Mouse (Mus musculus) liver, embryonic 12.5 days (tissue): ENCODE data around the gene 1110051M20Rik. TPM values are rescaled to one million over a fixed set of nuclear protein-coding genes. Genes with fewer than 3 reads are reported as not detected.

ENCODE experiments used
- ATAC-seq: fragments of 200-750 bp; cut with Nextera tagmentation; 2 replicates; pipeline ENCODE4 v1.8.0; 2017; ENCODE audit warnings: moderate number of reproducible peaks, mild to moderate bottlenecking, moderate library complexity
- H3K27ac ChIP-seq: fragments of 300-500 bp; sonication (generic); 2 replicates; pipeline ENCODE4 v1.5.1; 2016; ENCODE audit warnings: mild to moderate bottlenecking
- H3K27me3 ChIP-seq: fragments of 300-500 bp; sonication (generic); replicated peaks from 2 replicates; pipeline ENCODE4 v1.6.1; 2016; ENCODE audit warnings: mild to moderate bottlenecking, moderate library complexity
- H3K36me3 ChIP-seq: fragments of 300-500 bp; sonication (generic); 2 replicates; pipeline ENCODE4 v1.6.1; 2016; ENCODE audit warnings: mild to moderate bottlenecking, moderate library complexity
- H3K4me1 ChIP-seq: fragments of 300-500 bp; sonication (generic); 2 replicates; pipeline ENCODE4 v1.6.1; 2016
- H3K4me2 ChIP-seq: fragments of 300-500 bp; sonication (generic); 2 replicates; pipeline ENCODE4 v1.6.1; 2016; ENCODE audit warnings: mild to moderate bottlenecking, moderate library complexity
- H3K4me3 ChIP-seq: fragments of 300-500 bp; sonication (generic); 2 replicates; pipeline ENCODE4 v1.5.1; 2016; ENCODE audit warnings: mild to moderate bottlenecking, moderate library complexity
- H3K9ac ChIP-seq: fragments of 300-500 bp; sonication (generic); 2 replicates; pipeline ENCODE4 v1.6.1; 2016; ENCODE audit warnings: mild to moderate bottlenecking, moderate library complexity
- H3K9me3 ChIP-seq: fragments of 300-500 bp; sonication (generic); replicated peaks from 2 replicates; pipeline ENCODE4 v1.6.1; 2016; ENCODE audit warnings: mild to moderate bottlenecking, moderate library complexity
- WGBS: fragments of 180-500 bp; shearing (Covaris S2); methylation state at CpG from one replicate; pipeline ENCODE4 v1.1.7; 2016; ENCODE audit not compliant: insufficient replicate concordance; 5-methylcytosine and 5-hydroxymethylcytosine counted together
- polyA plus RNA-seq: library from polyadenylated mRNA; unstranded; fragments of >200 nt; fragmentation: Nextera tagmentation; extraction: Ambion mirVana; gene quantifications from 2 replicates; pipeline ENCODE4 v1.2.1, GENCODE M21; 2016

1110051M20Rik gene
- polyA plus RNA-seq, 1 experiment from 2014 or later: 9.1 TPM

GRCm38 (mm10) chr2:91328729-91329125 lies 115.8 kb downstream of the 1110051M20Rik start:
- Histone ChIP-seq H3K9ac (no peak overlapping the region), H3K4me2 (no peak overlapping the region), H3K9me3 (no peaks in the 10 kb centered on the region), H3K27me3 (no peaks in the 10 kb centered on the region), H3K4me1 (no peaks in the 10 kb centered on the region), H3K4me3 (no peak overlapping the region), H3K27ac (no peak overlapping the region), H3K36me3 (no peaks in the 10 kb centered on the region)
- ATAC-seq: no peak
- WGBS: 81% methylated on average over 3 of the region's 3 CpGs

- 59% methylated on average over 12 of the region's 12 CpGs for WGBS
- no peak overlapping the region for H3K9ac ChIP-seq
- no peaks in the 10 kb centered on the region for H3K4me1 ChIP-seq
- no peaks in the 10 kb centered on the region for H3K27me3 ChIP-seq
- H3K4me2 ChIP-seq: no peak overlapping the region
- no peaks in the 10 kb centered on the region for H3K9me3 ChIP-seq
- no peak for ATAC-seq
- H3K4me3 ChIP-seq: no peak overlapping the region
- H3K27ac ChIP-seq: no peak overlapping the region
- no peaks in the 10 kb centered on the region for H3K36me3 ChIP-seq
These were observed 116.4 kb downstream of the 1110051M20Rik start for GRCm38 (mm10) chr2:91327968-91328728.

- no peak for ATAC-seq
- WGBS: 78% methylated on average over 13 of the region's 13 CpGs
- H3K4me1 ChIP-seq: 0 out of 2 replicates have a peak, but pooled peaks cover 4% of the 10 kb centered on the region
These were observed 117.7 kb downstream of the 1110051M20Rik start for GRCm38 (mm10) chr2:91326746-91327350.

GRCm38 (mm10) chr2:91324761-91325421 lies 119.6 kb downstream of the 1110051M20Rik start:
- 63% methylated on average over 15 of the region's 15 CpGs for WGBS
- Histone ChIP-seq H3K27me3 (no peaks in the 10 kb centered on the region), H3K27ac (no peak overlapping the region), H3K4me2 (no peak overlapping the region), H3K36me3 (no peaks in the 10 kb centered on the region), H3K9me3 (no peaks in the 10 kb centered on the region), H3K4me1 (0 out of 2 replicates have a peak, but pooled peaks cover 4% of the 10 kb centered on the region), H3K9ac (no peak overlapping the region), H3K4me3 (no peak overlapping the region)
- no peak for ATAC-seq

More at GRCm38 (mm10) chr2:91326746-91327350, 117.7 kb downstream of the 1110051M20Rik start:
- H3K27ac ChIP-seq: no peak overlapping the region
- no peak overlapping the region for H3K4me2 ChIP-seq
- H3K9ac ChIP-seq: no peak overlapping the region
- H3K27me3 ChIP-seq: no peaks in the 10 kb centered on the region
- H3K9me3 ChIP-seq: no peaks in the 10 kb centered on the region
- H3K36me3 ChIP-seq: no peaks in the 10 kb centered on the region
- H3K4me3 ChIP-seq: no peak overlapping the region

- Histone ChIP-seq H3K4me1 (0 out of 2 replicates have a peak, but pooled peaks cover 4% of the 10 kb centered on the region), H3K27ac (no peak overlapping the region), H3K27me3 (no peaks in the 10 kb centered on the region), H3K36me3 (no peaks in the 10 kb centered on the region), H3K9ac (no peak overlapping the region), H3K4me2 (no peak overlapping the region), H3K4me3 (no peak overlapping the region), H3K9me3 (no peaks in the 10 kb centered on the region)
- 73% methylated on average over 1 of the region's 1 CpGs for WGBS
- no peak for ATAC-seq
These were observed 120.2 kb downstream of the 1110051M20Rik start for GRCm38 (mm10) chr2:91324346-91324745.

GRCm38 (mm10) chr2:91322490-91322889 lies 122.0 kb downstream of the 1110051M20Rik start:
- Histone ChIP-seq H3K9me3 (no peaks in the 10 kb centered on the region), H3K4me3 (no peak overlapping the region), H3K36me3 (no peaks in the 10 kb centered on the region), H3K4me1 (0 out of 2 replicates have a peak, but pooled peaks cover 4% of the 10 kb centered on the region), H3K27ac (no peak overlapping the region), H3K9ac (no peak overlapping the region), H3K27me3 (no peaks in the 10 kb centered on the region), H3K4me2 (no peak overlapping the region)
- WGBS: 40% methylated on average over 4 of the region's 4 CpGs
- ATAC-seq: no peak

- Histone ChIP-seq H3K9me3 (no peaks in the 10 kb centered on the region), H3K4me2 (no peak overlapping the region), H3K36me3 (no peaks in the 10 kb centered on the region), H3K27me3 (no peaks in the 10 kb centered on the region), H3K4me3 (no peak overlapping the region), H3K4me1 (0 out of 2 replicates have a peak, but pooled peaks cover 4% of the 10 kb centered on the region), H3K27ac (no peak overlapping the region), H3K9ac (no peak overlapping the region)
- 74% methylated on average over 2 of the region's 2 CpGs for WGBS
- no peak for ATAC-seq
These were observed 122.6 kb downstream of the 1110051M20Rik start for GRCm38 (mm10) chr2:91321923-91322322.

GRCm38 (mm10) chr2:91320559-91321529 lies 123.7 kb downstream of the 1110051M20Rik start:
- H3K36me3 ChIP-seq: no peaks in the 10 kb centered on the region
- ATAC-seq: no peak; the same call in 1 of the 2 replicates
- no peak overlapping the region for H3K27ac ChIP-seq
- no peaks in the 10 kb centered on the region for H3K27me3 ChIP-seq
- 56% methylated on average over 10 of the region's 10 CpGs for WGBS
- H3K9me3 ChIP-seq: no peaks in the 10 kb centered on the region
- no peak overlapping the region for H3K9ac ChIP-seq
- no peak overlapping the region for H3K4me2 ChIP-seq
- H3K4me3 ChIP-seq: no peak overlapping the region
- H3K4me1 ChIP-seq: 0 out of 2 replicates have a peak, but pooled peaks cover 4% of the 10 kb centered on the region

GRCm38 (mm10) chr2:91314184-91314583 lies 130.3 kb downstream of the 1110051M20Rik start:
- H3K4me1 ChIP-seq: peaks cover 9% of the 10 kb centered on the region; the same call in 1 of the 2 replicates
- H3K9ac ChIP-seq: no peak overlapping the region
- no peak for ATAC-seq
- H3K4me2 ChIP-seq: no peak overlapping the region
- 67% methylated on average over 7 of the region's 7 CpGs for WGBS
- H3K27me3 ChIP-seq: no peaks in the 10 kb centered on the region
- no peaks in the 10 kb centered on the region for H3K36me3 ChIP-seq
- H3K4me3 ChIP-seq: no peak overlapping the region
- H3K27ac ChIP-seq: no peak overlapping the region
- no peaks in the 10 kb centered on the region for H3K9me3 ChIP-seq

GRCm38 (mm10) chr2:91312578-91313311 lies 131.8 kb downstream of the 1110051M20Rik start:
- Histone ChIP-seq H3K27ac (no peak overlapping the region), H3K4me2 (no peak overlapping the region), H3K9ac (no peak overlapping the region), H3K4me1 (peaks cover 9% of the 10 kb centered on the region; the same call in 1 of the 2 replicates), H3K27me3 (no peaks in the 10 kb centered on the region), H3K9me3 (no peaks in the 10 kb centered on the region), H3K4me3 (no peak overlapping the region), H3K36me3 (no peaks in the 10 kb centered on the region)
- no peak for ATAC-seq
- 61% methylated on average over 10 of the region's 10 CpGs for WGBS

- peaks cover 9% of the 10 kb centered on the region; the same call in 1 of the 2 replicates for H3K4me1 ChIP-seq
- no peaks in the 10 kb centered on the region for H3K27me3 ChIP-seq
- no peak overlapping the region for H3K27ac ChIP-seq
- 67% methylated on average over 3 of the region's 3 CpGs for WGBS
- ATAC-seq: no peak
- no peak overlapping the region for H3K4me2 ChIP-seq
- H3K9me3 ChIP-seq: no peaks in the 10 kb centered on the region
- H3K4me3 ChIP-seq: no peak overlapping the region
- no peaks in the 10 kb centered on the region for H3K36me3 ChIP-seq
- H3K9ac ChIP-seq: no peak overlapping the region
These were observed 135.0 kb downstream of the 1110051M20Rik start for GRCm38 (mm10) chr2:91309546-91309945.
